Mouse (Mus musculus): Measurements from ENCODE around the gene Fbxw8. TPM values are rescaled to one million over a fixed set of nuclear protein-coding genes. Genes with fewer than 3 reads are reported as not detected.

Fbxw8 gene
- polyA plus RNA-seq, 1 experiment from 2014 or later: 18.1 TPM

DNA sequence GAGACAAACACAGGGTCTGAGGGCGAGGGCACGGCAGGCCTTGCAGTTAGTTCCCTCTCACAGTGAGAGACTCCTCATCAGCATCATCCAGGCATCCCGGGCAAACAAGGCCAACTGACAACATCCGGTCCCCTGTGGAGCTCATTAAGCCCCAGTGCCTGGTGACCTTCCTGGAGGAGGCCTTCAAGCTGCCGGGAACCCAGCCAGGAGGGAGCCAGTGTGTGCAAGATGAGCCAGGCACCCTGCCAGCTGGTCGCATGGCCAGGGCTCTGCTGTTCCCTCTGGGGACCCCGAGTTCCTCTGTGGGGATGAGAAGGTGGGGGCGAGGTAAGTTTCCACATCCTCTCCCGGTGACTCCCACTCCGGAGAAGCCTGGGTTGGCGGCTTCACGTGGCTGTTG lies 140.2 kb downstream of the Fbxw8 start:
- Histone ChIP-seq H3K9me3 (replicated peaks) (no peaks in the 10 kb centered on the region), H3K27ac (no peak overlapping the region), H3K9ac (no peak overlapping the region), H3K4me1 (replicated peaks) (peaks cover 10% of the 10 kb centered on the region), H3K4me3 (no peak overlapping the region), H3K4me2 (no peak overlapping the region), H3K36me3 (no peaks in the 10 kb centered on the region), H3K27me3 (peaks cover 9% of the 10 kb centered on the region; the same call in 1 of the 2 replicates)
- no peak for ATAC-seq (replicated peaks; ENCODE audit: insufficient number of reproducible peaks, insufficient read depth, low FRiP score, low read depth)
- WGBS: 20% methylated on average over 12 of the region's 12 CpGs

Other genes starting within 250 kb of the Fbxw8 start
- gene Fbxo21, start 178.7 kb downstream of the Fbxw8 start, polyA plus RNA-seq (2015; fragmentation: Nextera tagmentation; extraction: Ambion mirVana): 44.8 and 54.8 TPM in 2 replicates
- 10.1 and 11.0 TPM in 2 replicates for gene Tesc, start 127.7 kb downstream of the Fbxw8 start, polyA plus RNA-seq (2015; fragmentation: Nextera tagmentation; extraction: Ambion mirVana)
- gene Hrk, start 9.2 kb upstream of the Fbxw8 start, polyA plus RNA-seq (2015; fragmentation: Nextera tagmentation; extraction: Ambion mirVana): 0.03 and 0.13 TPM in 2 replicates
- gene Rnft2, start 89.7 kb upstream of the Fbxw8 start, polyA plus RNA-seq (2015; fragmentation: Nextera tagmentation; extraction: Ambion mirVana): 0.97 and 1.6 TPM in 2 replicates
- gene 2410131K14Rik, start 89.8 kb upstream of the Fbxw8 start, polyA plus RNA-seq (2015; fragmentation: Nextera tagmentation; extraction: Ambion mirVana): 5.0 and 5.8 TPM in 2 replicates